Mouse (Mus musculus) hindbrain, embryonic 15.5 days (tissue): ENCODE results near the gene Dzank1. TPM values are rescaled to one million over a fixed set of nuclear protein-coding genes. Genes with fewer than 3 reads are reported as not detected.

Experiments used
- ATAC-seq: fragments of 200-750 bp; cut with Nextera tagmentation; 2 replicates; pipeline ENCODE4 v1.8.0; 2017; ENCODE audit warnings: low read depth, moderate number of reproducible peaks, moderate TSS enrichment; ENCODE audit not compliant: low FRiP score
- H3K27ac ChIP-seq: fragments of 300-500 bp; sonication (generic); replicated peaks from 2 replicates; pipeline ENCODE4 v1.5.1; 2015; ENCODE audit warnings: mild to moderate bottlenecking, inconsistent platforms
- H3K27me3 ChIP-seq: fragments of 300-500 bp; sonication (generic); 2 replicates; pipeline ENCODE4 v1.6.1; 2015; ENCODE audit warnings: control low read depth, inconsistent platforms
- H3K36me3 ChIP-seq: fragments of 300-500 bp; sonication (generic); 2 replicates; pipeline ENCODE4 v1.6.1; 2015; ENCODE audit warnings: control low read depth, inconsistent platforms
- H3K4me1 ChIP-seq: fragments of 300-500 bp; sonication (generic); replicated peaks from 2 replicates; pipeline ENCODE4 v1.6.1; 2015; ENCODE audit warnings: control low read depth, inconsistent platforms
- H3K4me2 ChIP-seq: fragments of 300-500 bp; sonication (generic); 2 replicates; pipeline ENCODE4 v1.6.1; 2015; ENCODE audit warnings: moderate library complexity, mild to moderate bottlenecking, inconsistent platforms
- H3K4me3 ChIP-seq: fragments of 300-500 bp; sonication (generic); 2 replicates; pipeline ENCODE4 v1.5.1; 2015; ENCODE audit warnings: mild to moderate bottlenecking, inconsistent platforms
- H3K9ac ChIP-seq: fragments of 300-500 bp; sonication (generic); 2 replicates; pipeline ENCODE4 v1.6.1; 2015; ENCODE audit warnings: inconsistent platforms
- H3K9me3 ChIP-seq: fragments of 300-500 bp; sonication (generic); 2 replicates; pipeline ENCODE4 v1.6.1; 2016; ENCODE audit warnings: control low read depth, inconsistent platforms
- WGBS: fragments of 180-500 bp; shearing (Covaris S2); methylation state at CpG from one replicate; pipeline ENCODE4 v1.1.7; 2015; 5-methylcytosine and 5-hydroxymethylcytosine counted together
- polyA plus RNA-seq: library from polyadenylated mRNA; unstranded; fragments of >200 nt; fragmentation: Nextera tagmentation; extraction: Ambion mirVana; gene quantifications from 2 replicates; pipeline ENCODE4 v1.2.1, GENCODE M21; 2015

Gene Dzank1
- polyA plus RNA-seq, 1 experiment from 2014 or later = 15.9 TPM

- H3K4me3 ChIP-seq = no peak overlapping the region
- WGBS = 76% methylated on average over 5 of the region's 5 CpGs
- H3K9ac ChIP-seq = no peak overlapping the region
- no peaks in the 10 kb centered on the region for H3K36me3 ChIP-seq
- no peaks in the 10 kb centered on the region for H3K9me3 ChIP-seq
- no peaks in the 10 kb centered on the region for H3K4me1 ChIP-seq
- no peak overlapping the region for H3K4me2 ChIP-seq
- no peak for ATAC-seq
- no peaks in the 10 kb centered on the region for H3K27me3 ChIP-seq
- no peak overlapping the region for H3K27ac ChIP-seq
These were observed 95.9 kb downstream of the Dzank1 start for GRCm38 (mm10) chr2:144431286-144431825.

DNA sequence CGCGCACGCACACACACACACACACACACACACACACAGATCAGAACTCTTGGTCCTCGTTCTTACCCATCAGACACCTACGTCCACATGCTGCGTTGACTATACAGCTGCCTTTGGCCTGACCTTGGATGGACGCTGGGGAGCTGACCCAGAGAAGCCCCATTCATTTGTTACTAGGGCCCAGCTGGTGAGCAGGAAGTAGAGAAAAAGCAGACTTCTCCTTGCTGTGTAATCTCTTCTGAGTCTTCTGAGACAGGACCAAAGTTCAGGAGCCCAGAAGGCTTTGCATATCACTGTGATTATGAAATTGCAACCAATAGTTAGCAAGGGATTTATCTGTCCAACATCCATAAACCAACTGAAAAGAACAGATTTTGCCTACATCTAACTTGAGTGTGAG, 98.0 kb downstream of the Dzank1 start:
- no peaks in the 10 kb centered on the region for H3K27me3 ChIP-seq
- ATAC-seq = no peak
- H3K4me3 ChIP-seq = no peak overlapping the region
- no peak overlapping the region for H3K4me2 ChIP-seq
- no peaks in the 10 kb centered on the region for H3K36me3 ChIP-seq
- H3K4me1 ChIP-seq = no peaks in the 10 kb centered on the region
- no peaks in the 10 kb centered on the region for H3K9me3 ChIP-seq
- no peak overlapping the region for H3K27ac ChIP-seq
- no peak overlapping the region for H3K9ac ChIP-seq
- 82% methylated on average over 7 of the region's 7 CpGs for WGBS

DNA sequence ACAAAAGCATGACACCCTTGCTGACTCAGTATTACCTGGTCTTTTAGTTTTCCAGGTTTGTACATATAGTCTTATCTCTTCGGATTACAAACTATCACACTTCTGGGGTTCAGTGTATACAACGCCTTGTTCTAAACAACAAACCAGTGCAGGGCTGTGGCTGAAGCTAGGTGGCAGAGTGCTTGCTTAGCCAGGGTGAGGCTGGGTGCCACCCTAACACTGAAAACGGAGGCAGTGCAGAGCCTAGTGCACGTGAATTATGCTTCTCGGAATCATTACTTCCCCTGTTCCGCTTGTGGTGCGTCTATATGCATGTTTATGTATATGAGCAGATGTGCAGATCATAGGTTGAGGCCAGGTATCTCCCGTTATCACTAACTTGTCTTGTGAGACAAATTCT, 98.6 kb downstream of the Dzank1 start:
- no peak overlapping the region for H3K4me2 ChIP-seq
- H3K27me3 ChIP-seq = no peaks in the 10 kb centered on the region
- ATAC-seq = no peak
- H3K9me3 ChIP-seq = no peaks in the 10 kb centered on the region
- H3K36me3 ChIP-seq = no peaks in the 10 kb centered on the region
- H3K4me1 ChIP-seq = no peaks in the 10 kb centered on the region
- H3K4me3 ChIP-seq = no peak overlapping the region
- no peak overlapping the region for H3K27ac ChIP-seq
- no peak overlapping the region for H3K9ac ChIP-seq
- 88% methylated on average over 8 of the region's 8 CpGs for WGBS

DNA sequence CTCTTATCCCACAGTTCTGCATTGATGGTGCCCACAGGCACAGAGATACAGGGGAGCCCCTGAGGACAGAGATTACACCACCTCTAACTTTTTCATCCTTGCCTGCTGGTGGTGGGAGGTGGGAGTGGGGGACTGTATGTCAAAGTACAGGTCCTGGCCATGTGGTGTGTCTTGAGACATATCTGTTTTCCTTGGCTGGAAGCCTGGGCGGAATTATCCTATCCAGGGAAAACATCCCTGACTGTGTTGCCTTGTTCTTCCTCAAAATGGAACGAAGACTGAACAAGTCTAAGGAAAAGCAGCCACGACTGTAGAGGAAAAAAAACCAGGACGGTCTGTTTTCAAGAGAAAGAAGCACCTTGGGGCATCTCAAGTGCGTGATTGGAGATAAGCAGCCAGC, 99.4 kb downstream of the Dzank1 start:
- ATAC-seq = no peak
- WGBS = 84% methylated on average over 5 of the region's 5 CpGs

GRCm38 (mm10) chr2:144425761-144426160, 101.5 kb downstream of the Dzank1 start:
- no peaks in the 10 kb centered on the region for H3K4me1 ChIP-seq
- no peak overlapping the region for H3K4me3 ChIP-seq
- no peak for ATAC-seq
- no peaks in the 10 kb centered on the region for H3K27me3 ChIP-seq
- no peaks in the 10 kb centered on the region for H3K9me3 ChIP-seq
- no peak overlapping the region for H3K27ac ChIP-seq
- H3K4me2 ChIP-seq = no peak overlapping the region
- no peaks in the 10 kb centered on the region for H3K36me3 ChIP-seq
- WGBS = 50% methylated on average over 1 of the region's 1 CpGs
- H3K9ac ChIP-seq = no peak overlapping the region

More for the DNA sequence above, 99.4 kb downstream of the Dzank1 start:
- Histone ChIP-seq H3K9me3 (no peaks in the 10 kb centered on the region), H3K27me3 (no peaks in the 10 kb centered on the region), H3K4me1 (no peaks in the 10 kb centered on the region), H3K27ac (no peak overlapping the region), H3K36me3 (no peaks in the 10 kb centered on the region), H3K9ac (no peak overlapping the region), H3K4me3 (no peak overlapping the region), H3K4me2 (no peak overlapping the region)

- Histone ChIP-seq H3K36me3 (no peaks in the 10 kb centered on the region), H3K4me1 (no peaks in the 10 kb centered on the region), H3K27ac (no peak overlapping the region), H3K9ac (no peak overlapping the region), H3K4me3 (no peak overlapping the region), H3K27me3 (no peaks in the 10 kb centered on the region), H3K4me2 (no peak overlapping the region), H3K9me3 (no peaks in the 10 kb centered on the region)
- ATAC-seq = no peak
- WGBS = 71% methylated on average over 10 of the region's 10 CpGs
These were observed 105.0 kb downstream of the Dzank1 start for GRCm38 (mm10) chr2:144422094-144422675.

Other genes with a start within 250 kb of the Dzank1 start
- not detected in 2 replicates for gene Ovol2, start 195.3 kb downstream of the Dzank1 start, polyA plus RNA-seq
- 27.2 and 28.7 TPM in 2 replicates for gene Kat14, start 158.4 kb downstream of the Dzank1 start, polyA plus RNA-seq
- 1.5 TPM in 1 of 2 replicates, not detected in the other for gene Pet117, start 158.4 kb downstream of the Dzank1 start, polyA plus RNA-seq
- gene Polr3f, start 304 bp upstream of the Dzank1 start, polyA plus RNA-seq = 25.1 and 26.1 TPM in 2 replicates
- gene Rbbp9, start 23.5 kb upstream of the Dzank1 start, polyA plus RNA-seq = 50.6 and 51.5 TPM in 2 replicates
- 63.3 and 68.5 TPM in 2 replicates for gene Sec23b, start 28.8 kb upstream of the Dzank1 start, polyA plus RNA-seq
- 54.9 and 62.2 TPM in 2 replicates for gene Smim26, start 66.6 kb upstream of the Dzank1 start, polyA plus RNA-seq
- gene Dtd1, start 72.5 kb upstream of the Dzank1 start, polyA plus RNA-seq = 124 TPM in 2 replicates